Mouse (Mus musculus) thymus, postnatal 14 days (tissue): Measurements from ENCODE around the gene Opa1.
A peak's percentile ranks its signal among the peaks of the same experiment; 100 is the strongest.

Experiments
- DNase-seq: peaks from one replicate; pipeline ENCODE4 v3.0.0; 2021

Opa1 gene

GRCm38 (mm10) chr16:29656901-29657300 is 77.8 kb downstream of the Opa1 start:
- DNase-seq = no peak

- DNase-seq = peak; percentile 30
These were observed 78.8 kb downstream of the Opa1 start for GRCm38 (mm10) chr16:29657650-29658548.

GRCm38 (mm10) chr16:29659101-29659810 is 80.1 kb downstream of the Opa1 start:
- no peak for DNase-seq

- no peak for DNase-seq
These were observed 84.1 kb downstream of the Opa1 start for GRCm38 (mm10) chr16:29663042-29663758.

- no peak for DNase-seq
These were observed 85.3 kb downstream of the Opa1 start for GRCm38 (mm10) chr16:29664392-29664791.

GRCm38 (mm10) chr16:29666991-29667701 is 88.0 kb downstream of the Opa1 start:
- DNase-seq = no peak

- no peak for DNase-seq
These were observed 88.5 kb downstream of the Opa1 start for GRCm38 (mm10) chr16:29667702-29668061.

- DNase-seq = no peak
These were observed 89.3 kb downstream of the Opa1 start for GRCm38 (mm10) chr16:29668451-29668850.

- no peak for DNase-seq
These were observed 91.7 kb downstream of the Opa1 start for GRCm38 (mm10) chr16:29670806-29671205.

- DNase-seq = no peak
These were observed 94.1 kb downstream of the Opa1 start for GRCm38 (mm10) chr16:29673230-29673629.

- no peak for DNase-seq
These were observed 100.5 kb downstream of the Opa1 start for GRCm38 (mm10) chr16:29679607-29680006.

GRCm38 (mm10) chr16:29680548-29681175 is 101.5 kb downstream of the Opa1 start:
- DNase-seq = no peak

- DNase-seq = no peak
These were observed 103.7 kb downstream of the Opa1 start for GRCm38 (mm10) chr16:29682555-29683431.

GRCm38 (mm10) chr16:29683563-29683962 is 104.4 kb downstream of the Opa1 start:
- DNase-seq = no peak

GRCm38 (mm10) chr16:29684111-29684510 is 105.0 kb downstream of the Opa1 start:
- no peak for DNase-seq

- no peak for DNase-seq
These were observed 105.5 kb downstream of the Opa1 start for GRCm38 (mm10) chr16:29684641-29685040.

GRCm38 (mm10) chr16:29686141-29686540 is 107.0 kb downstream of the Opa1 start:
- DNase-seq = no peak

GRCm38 (mm10) chr16:29687987-29688885 is 109.1 kb downstream of the Opa1 start:
- DNase-seq = no peak

GRCm38 (mm10) chr16:29689187-29689819 is 110.2 kb downstream of the Opa1 start:
- DNase-seq = no peak
